Mouse (Mus musculus) heart, embryonic 12.5 days (tissue): ENCODE measurements around the gene Copz1. TPM values are rescaled to one million over a fixed set of nuclear protein-coding genes. Genes with fewer than 3 reads are reported as not detected.
A peak's percentile ranks its signal among the peaks of the same experiment; 100 is the strongest.

Experiments
- ATAC-seq: fragments of 200-750 bp; cut with Nextera tagmentation; 2 replicates; pipeline ENCODE4 v1.8.0; 2017; ENCODE audit warnings: moderate TSS enrichment, moderate library complexity; ENCODE audit not compliant: insufficient number of reproducible peaks, low FRiP score
- H3K27ac ChIP-seq: fragments of 300-500 bp; sonication (generic); 2 replicates; pipeline ENCODE4 v1.5.1; 2016; ENCODE audit warnings: mild to moderate bottlenecking, moderate library complexity; ENCODE audit not compliant: poor library complexity, severe bottlenecking
- H3K27me3 ChIP-seq: fragments of 300-500 bp; sonication (generic); replicated peaks from 2 replicates; pipeline ENCODE4 v1.6.1; 2016; ENCODE audit warnings: mild to moderate bottlenecking, moderate library complexity
- H3K36me3 ChIP-seq: fragments of 300-500 bp; sonication (generic); 2 replicates; pipeline ENCODE4 v1.6.1; 2016; ENCODE audit warnings: mild to moderate bottlenecking, moderate library complexity
- H3K4me1 ChIP-seq: fragments of 300-500 bp; sonication (generic); replicated peaks from 2 replicates; pipeline ENCODE4 v1.6.1; 2016; ENCODE audit warnings: mild to moderate bottlenecking
- H3K4me2 ChIP-seq: fragments of 300-500 bp; sonication (generic); 2 replicates; pipeline ENCODE4 v1.6.1; 2016; ENCODE audit warnings: mild to moderate bottlenecking, moderate library complexity
- H3K4me3 ChIP-seq: fragments of 300-500 bp; sonication (generic); 2 replicates; pipeline ENCODE4 v1.5.1; 2016; ENCODE audit warnings: mild to moderate bottlenecking
- H3K9ac ChIP-seq: fragments of 300-500 bp; sonication (generic); 2 replicates; pipeline ENCODE4 v1.6.1; 2016; ENCODE audit warnings: mild to moderate bottlenecking, moderate library complexity
- H3K9me3 ChIP-seq: fragments of 300-500 bp; sonication (generic); replicated peaks from 2 replicates; pipeline ENCODE4 v1.6.1; 2016; ENCODE audit warnings: mild to moderate bottlenecking, moderate library complexity
- WGBS: fragments of 180-500 bp; shearing (Covaris S2); methylation state at CpG from one replicate; pipeline ENCODE4 v1.1.7; 2016; 5-methylcytosine and 5-hydroxymethylcytosine counted together
- polyA plus RNA-seq: library from polyadenylated mRNA; unstranded; fragments of >200 nt; fragmentation: Nextera tagmentation; extraction: Ambion mirVana; gene quantifications from 2 replicates; pipeline ENCODE4 v1.2.1, GENCODE M21; 2016

Copz1 gene
- polyA plus RNA-seq, 1 experiment from 2014 or later = 166 TPM

- ATAC-seq = no peak
- no peaks in the 10 kb centered on the region for H3K27me3 ChIP-seq
- H3K4me1 ChIP-seq = peaks cover 17% of the 10 kb centered on the region
- H3K27ac ChIP-seq = no peak overlapping the region
- H3K36me3 ChIP-seq = peaks cover 77% of the 10 kb centered on the region
- no peak overlapping the region for H3K9ac ChIP-seq
- H3K4me3 ChIP-seq = no peak overlapping the region
- 0 out of 2 replicates have a peak, but pooled peaks cover 5% of the 10 kb centered on the region for H3K9me3 ChIP-seq
- 79% methylated on average over 2 of the region's 2 CpGs for whole genome bisulfite sequencing
- H3K4me2 ChIP-seq = no peak overlapping the region
Observed at GRCm38 (mm10) chr15:103294649-103295048, 22.1 kb downstream of the Copz1 start.

GRCm38 (mm10) chr15:103295851-103296250 lies 23.3 kb downstream of the Copz1 start:
- Histone ChIP-seq H3K27me3 (no peaks in the 10 kb centered on the region), H3K27ac (no peak overlapping the region), H3K4me2 (no peak overlapping the region), H3K4me3 (no peak overlapping the region), H3K36me3 (peaks cover 69% of the 10 kb centered on the region), H3K4me1 (peaks cover 25% of the 10 kb centered on the region), H3K9me3 (0 out of 2 replicates have a peak, but pooled peaks cover 5% of the 10 kb centered on the region), H3K9ac (no peak overlapping the region)
- whole genome bisulfite sequencing = 34% methylated on average over 5 of the region's 5 CpGs
- no peak for ATAC-seq

DNA sequence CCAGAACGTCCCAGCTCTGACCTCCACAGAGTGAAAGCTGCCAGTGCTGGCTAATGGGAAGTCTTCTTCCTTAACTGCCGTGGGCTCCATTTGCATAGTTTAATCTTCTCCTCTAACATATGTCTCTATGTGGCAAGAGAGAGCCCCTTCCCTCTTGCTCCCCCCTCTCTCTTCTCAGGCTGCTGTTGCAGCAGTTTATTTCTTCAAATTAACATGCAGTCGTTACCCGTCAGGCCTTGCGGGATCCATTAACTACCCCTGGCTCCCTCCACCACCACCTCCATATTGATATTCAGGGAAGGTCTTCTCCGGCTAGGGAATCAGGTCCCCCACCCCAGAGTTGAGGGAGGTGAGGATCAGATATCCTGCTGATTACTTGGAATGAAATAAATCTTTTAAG lies 24.8 kb downstream of the Copz1 start:
- no peak overlapping the region for H3K27ac ChIP-seq
- H3K9ac ChIP-seq = no peak overlapping the region
- WGBS = 83% methylated on average over 6 of the region's 6 CpGs
- no peaks in the 10 kb centered on the region for H3K27me3 ChIP-seq
- peaks cover 56% of the 10 kb centered on the region for H3K36me3 ChIP-seq
- no peak overlapping the region for H3K4me3 ChIP-seq
- H3K4me1 ChIP-seq = peaks cover 39% of the 10 kb centered on the region
- no peak for ATAC-seq
- 0 out of 2 replicates have a peak, but pooled peaks cover under 1% of the 10 kb centered on the region for H3K9me3 ChIP-seq
- no peak overlapping the region for H3K4me2 ChIP-seq

GRCm38 (mm10) chr15:103298026-103298425 lies 25.5 kb downstream of the Copz1 start:
- 79% methylated on average over 3 of the region's 3 CpGs for WGBS
- peaks cover 46% of the 10 kb centered on the region for H3K4me1 ChIP-seq
- H3K27ac ChIP-seq = no peak overlapping the region
- peaks cover 49% of the 10 kb centered on the region for H3K36me3 ChIP-seq
- no peak overlapping the region for H3K9ac ChIP-seq
- no peak for ATAC-seq
- no peaks in the 10 kb centered on the region for H3K9me3 ChIP-seq
- no peak overlapping the region for H3K4me3 ChIP-seq
- no peaks in the 10 kb centered on the region for H3K27me3 ChIP-seq
- H3K4me2 ChIP-seq = no peak overlapping the region

DNA sequence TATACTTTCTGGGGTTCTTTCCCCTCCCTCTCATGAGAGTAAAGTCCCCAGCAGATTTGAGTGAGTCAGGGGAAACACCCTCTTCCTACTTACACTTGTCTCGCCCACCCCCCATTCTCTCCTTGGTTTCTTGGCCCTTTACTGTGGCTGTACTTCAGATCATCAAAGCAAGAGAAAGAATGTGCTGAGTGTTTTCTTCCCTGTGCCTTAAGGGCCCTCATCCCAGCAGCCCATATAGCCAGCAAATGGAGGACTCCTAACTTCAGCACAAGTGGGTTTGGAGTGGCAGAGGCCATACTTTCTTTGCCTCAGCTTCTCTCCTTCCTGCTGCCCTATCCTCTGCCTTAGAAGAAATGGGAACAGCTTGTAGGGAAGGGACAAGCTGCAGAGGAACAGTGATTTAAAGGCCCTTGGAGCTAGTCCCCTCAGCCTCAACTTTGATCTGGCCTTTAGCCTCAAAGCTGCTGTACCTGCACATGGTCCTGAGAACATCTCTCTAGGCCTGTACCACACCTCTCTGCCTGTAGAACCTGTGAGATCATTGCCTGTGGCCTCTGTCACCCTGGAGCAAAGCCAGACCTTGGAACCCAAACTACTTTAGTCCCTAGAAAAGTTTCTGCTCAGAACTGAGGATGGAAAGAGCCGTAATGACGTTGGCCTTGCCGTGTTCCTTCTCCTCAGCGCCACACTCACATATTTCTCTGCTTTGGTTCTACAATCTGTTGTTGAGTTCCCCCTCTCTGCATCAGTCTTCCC lies 26.5 kb downstream of the Copz1 start:
- Histone ChIP-seq H3K9me3 (no peaks in the 10 kb centered on the region), H3K27ac (no peak overlapping the region), H3K4me3 (no peak overlapping the region), H3K4me1 (peaks cover 56% of the 10 kb centered on the region), H3K9ac (peak overlapping the region; percentile 55; the same call in 1 of the 2 replicates), H3K4me2 (no peak overlapping the region), H3K36me3 (peaks cover 39% of the 10 kb centered on the region), H3K27me3 (no peaks in the 10 kb centered on the region)
- 82% methylated on average over 5 of the region's 5 CpGs for WGBS
- no peak for ATAC-seq

DNA sequence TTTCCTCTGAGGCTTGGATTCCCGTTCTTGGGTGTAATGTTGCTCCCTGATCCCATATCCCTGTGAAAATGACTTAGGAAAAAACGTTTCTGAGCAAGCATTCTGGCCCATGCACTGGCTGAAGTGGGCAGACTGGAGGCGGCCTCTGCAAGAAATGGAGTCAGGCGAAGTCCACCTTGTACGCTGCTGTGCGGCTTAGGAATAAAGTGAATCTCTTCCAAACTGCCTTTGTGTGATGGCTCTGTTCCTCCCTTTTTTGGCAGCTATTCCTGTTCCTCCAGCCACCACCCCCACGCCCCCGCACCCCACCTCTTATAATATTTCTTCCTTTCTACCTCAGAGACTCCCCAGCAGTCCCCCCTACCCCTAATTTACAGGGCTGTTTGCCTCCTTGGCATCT lies 27.1 kb downstream of the Copz1 start:
- Histone ChIP-seq H3K9me3 (no peaks in the 10 kb centered on the region), H3K4me2 (peak overlapping the region; percentile 64), H3K4me1 (peaks cover 63% of the 10 kb centered on the region), H3K27me3 (no peaks in the 10 kb centered on the region), H3K36me3 (peaks cover 39% of the 10 kb centered on the region), H3K9ac (peak overlapping the region; percentile 55), H3K4me3 (peak overlapping the region; percentile 28; the same call in 1 of the 2 replicates), H3K27ac (0 out of 2 replicates have a peak overlapping the region, but pooled peaks have one; percentile 63)
- ATAC-seq = no peak
- WGBS = 49% methylated on average over 8 of the region's 8 CpGs

- 14% methylated on average over 18 of the region's 18 CpGs for WGBS
- no peak for ATAC-seq
- peak overlapping the region; percentile 28 for H3K4me3 ChIP-seq
Observed at GRCm38 (mm10) chr15:103300067-103300471, 27.6 kb downstream of the Copz1 start.

GRCm38 (mm10) chr15:103300560-103300959 lies 28.0 kb downstream of the Copz1 start:
- Histone ChIP-seq H3K36me3 (peaks cover 35% of the 10 kb centered on the region), H3K4me2 (peak overlapping the region; percentile 64), H3K9ac (0 out of 2 replicates have a peak overlapping the region, but pooled peaks have one; percentile 55), H3K27ac (peak overlapping the region; percentile 63), H3K27me3 (no peaks in the 10 kb centered on the region), H3K4me1 (peaks cover 64% of the 10 kb centered on the region), H3K9me3 (no peaks in the 10 kb centered on the region), H3K4me3 (peak overlapping the region; percentile 28; the same call in 1 of the 2 replicates)
- no peak for ATAC-seq
- WGBS = 28% methylated on average over 2 of the region's 2 CpGs

More at GRCm38 (mm10) chr15:103300067-103300471, 27.6 kb downstream of the Copz1 start:
- peak overlapping the region; percentile 63; the same call in 1 of the 2 replicates for H3K27ac ChIP-seq
- H3K4me2 ChIP-seq = peak overlapping the region; percentile 64
- peak overlapping the region; percentile 55 for H3K9ac ChIP-seq
- peaks cover 39% of the 10 kb centered on the region for H3K36me3 ChIP-seq
- H3K4me1 ChIP-seq = peaks cover 66% of the 10 kb centered on the region
- H3K27me3 ChIP-seq = no peaks in the 10 kb centered on the region
- H3K9me3 ChIP-seq = no peaks in the 10 kb centered on the region

GRCm38 (mm10) chr15:103301046-103301445 lies 28.5 kb downstream of the Copz1 start:
- Histone ChIP-seq H3K4me1 (peaks cover 62% of the 10 kb centered on the region), H3K27ac (peak overlapping the region; percentile 63), H3K4me2 (no peak overlapping the region), H3K27me3 (no peaks in the 10 kb centered on the region), H3K4me3 (no peak overlapping the region), H3K36me3 (peaks cover 34% of the 10 kb centered on the region), H3K9ac (0 out of 2 replicates have a peak overlapping the region, but pooled peaks have one; percentile 28), H3K9me3 (no peaks in the 10 kb centered on the region)
- WGBS = 27% methylated on average over 2 of the region's 2 CpGs
- ATAC-seq = no peak

GRCm38 (mm10) chr15:103301547-103302340 lies 29.2 kb downstream of the Copz1 start:
- peaks cover 63% of the 10 kb centered on the region for H3K4me1 ChIP-seq
- no peaks in the 10 kb centered on the region for H3K27me3 ChIP-seq
- H3K9me3 ChIP-seq = no peaks in the 10 kb centered on the region
- no peak overlapping the region for H3K4me3 ChIP-seq
- no peak overlapping the region for H3K4me2 ChIP-seq
- ATAC-seq = no peak
- 27% methylated on average over 5 of the region's 5 CpGs for WGBS
- peaks cover 27% of the 10 kb centered on the region for H3K36me3 ChIP-seq
- peak overlapping the region; percentile 63 for H3K27ac ChIP-seq
- H3K9ac ChIP-seq = 0 out of 2 replicates have a peak overlapping the region, but pooled peaks have one; percentile 28
